Mouse (Mus musculus) E14TG2a.4 (cell line): ENCODE measurements around the gene Zfp593.

Experiments
- H3K27me3 ChIP-seq: 2 replicates; pipeline ENCODE4 v1.6.1; 2014; ENCODE audit warnings: low read length, control low read depth; ENCODE audit not compliant: insufficient read depth
- H3K36me3 ChIP-seq: 2 replicates; pipeline ENCODE4 v1.6.1; 2014; ENCODE audit warnings: low read length, control low read depth; ENCODE audit not compliant: insufficient read depth
- H3K4me1 ChIP-seq: replicated peaks from 2 replicates; pipeline ENCODE4 v1.6.1; 2014; ENCODE audit warnings: low read depth, low read length, control low read depth
- H3K4me3 ChIP-seq: replicated peaks from 2 replicates; pipeline ENCODE4 v1.5.1; 2014; ENCODE audit warnings: mild to moderate bottlenecking, low read length
- H3K9me3 ChIP-seq: 2 replicates; pipeline ENCODE4 v1.6.1; 2014; ENCODE audit warnings: low read length, control low read depth
- CTCF ChIP-seq: conservative IDR thresholded peaks from 2 replicates; pipeline ENCODE4 v1.5.1; 2014; ENCODE audit warnings: low read length
- NANOG ChIP-seq: IDR thresholded peaks from 2 replicates; pipeline ENCODE4 v1.6.1; 2014; ENCODE audit warnings: borderline replicate concordance, low read length, mixed read lengths
- POU5F1 ChIP-seq: IDR thresholded peaks from 2 replicates; pipeline ENCODE4 v1.6.1; 2014; ENCODE audit warnings: low read length, borderline replicate concordance

Zfp593 gene

GRCm38 (mm10) chr4:134252911-134253721, 7.7 kb upstream of the Zfp593 start:
- TF ChIP-seq CTCF: no peak
- TF ChIP-seq POU5F1: no peak
- TF ChIP-seq NANOG: no peak
- Histone ChIP-seq H3K36me3 (no peaks in the 10 kb centered on the region), H3K4me3 (peak overlapping the region; percentile 78), H3K4me1 (peaks cover 89% of the 10 kb centered on the region), H3K27me3 (peaks cover 63% of the 10 kb centered on the region), H3K9me3 (no peaks in the 10 kb centered on the region)

GRCm38 (mm10) chr4:134252131-134252910, 6.9 kb upstream of the Zfp593 start:
- H3K4me3 ChIP-seq: peak overlapping the region; percentile 78
- peaks cover 71% of the 10 kb centered on the region for H3K27me3 ChIP-seq
- H3K4me1 ChIP-seq: peaks cover 89% of the 10 kb centered on the region
- TF ChIP-seq CTCF (no peak), NANOG (no peak), POU5F1 (no peak)
- H3K36me3 ChIP-seq: no peaks in the 10 kb centered on the region
- H3K9me3 ChIP-seq: no peaks in the 10 kb centered on the region

DNA sequence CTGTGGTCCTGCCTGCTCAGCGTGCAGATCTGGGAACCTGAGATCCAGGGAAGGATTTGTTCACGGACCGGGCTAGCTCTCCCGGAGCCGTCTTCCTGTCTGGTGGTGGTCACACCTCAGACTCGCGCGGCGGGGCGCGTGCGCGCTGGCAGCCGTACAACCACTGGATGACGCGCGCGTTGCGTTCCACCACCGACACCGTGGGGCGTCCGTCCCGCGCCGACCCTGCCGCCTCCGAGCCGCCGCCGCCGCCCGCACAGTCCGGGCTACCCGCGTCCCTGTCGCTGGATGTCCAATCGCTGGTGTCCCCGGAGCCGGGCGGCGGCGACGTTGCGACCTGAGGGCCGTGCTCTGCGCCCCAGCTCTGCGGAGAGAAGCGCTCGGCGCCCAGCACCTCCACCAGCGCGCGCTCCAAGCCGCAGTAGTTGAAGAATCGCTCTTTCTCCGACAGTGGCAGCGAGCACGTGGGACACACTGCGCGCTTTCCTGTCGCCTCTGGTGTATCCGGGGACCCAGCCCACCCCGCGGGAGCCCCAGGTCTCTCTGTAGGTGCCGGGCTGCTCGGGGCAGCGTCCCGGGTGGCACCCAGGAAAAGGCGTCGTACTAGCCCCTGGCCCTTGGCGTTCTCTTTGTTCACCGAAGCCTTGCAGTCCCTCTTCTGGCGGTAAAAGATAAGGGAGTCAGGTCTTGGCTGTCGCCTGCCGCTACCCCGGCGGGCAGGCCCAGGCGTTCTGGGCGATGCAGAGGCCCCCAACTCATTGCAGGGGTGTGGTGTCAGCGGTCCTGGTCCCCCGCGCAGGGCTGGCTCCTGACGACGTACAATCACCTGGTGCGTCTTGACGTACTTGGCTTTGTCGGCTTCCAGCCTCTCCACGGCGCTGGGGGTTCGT, 6.1 kb upstream of the Zfp593 start:
- Histone ChIP-seq H3K9me3 (no peaks in the 10 kb centered on the region), H3K27me3 (peaks cover 80% of the 10 kb centered on the region), H3K4me1 (peaks cover 89% of the 10 kb centered on the region), H3K36me3 (no peaks in the 10 kb centered on the region), H3K4me3 (peak overlapping the region; percentile 78)
- TF ChIP-seq CTCF (no peak), POU5F1 (no peak), NANOG (no peak)

DNA sequence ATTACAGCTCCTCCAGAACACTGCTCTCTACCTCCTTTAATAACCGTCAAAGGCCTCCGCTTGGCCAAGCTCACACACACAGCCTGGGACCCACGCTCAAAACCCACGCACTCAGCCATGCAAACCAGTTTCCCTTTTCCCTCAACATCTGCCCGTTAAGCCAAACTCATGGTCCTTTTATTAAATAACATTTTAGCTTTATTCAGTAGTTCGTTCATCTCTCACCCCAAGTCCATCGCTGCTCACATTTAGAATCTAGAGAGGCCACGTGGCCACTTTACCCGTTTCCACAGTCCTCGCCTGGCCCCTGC, 5.5 kb upstream of the Zfp593 start:
- peaks cover 83% of the 10 kb centered on the region for H3K27me3 ChIP-seq
- H3K4me3 ChIP-seq: peak overlapping the region; percentile 78
- H3K36me3 ChIP-seq: no peaks in the 10 kb centered on the region
- no peaks in the 10 kb centered on the region for H3K9me3 ChIP-seq
- peaks cover 89% of the 10 kb centered on the region for H3K4me1 ChIP-seq
- no peak for TF ChIP-seq POU5F1
- TF ChIP-seq CTCF: no peak
- TF ChIP-seq NANOG: no peak

DNA sequence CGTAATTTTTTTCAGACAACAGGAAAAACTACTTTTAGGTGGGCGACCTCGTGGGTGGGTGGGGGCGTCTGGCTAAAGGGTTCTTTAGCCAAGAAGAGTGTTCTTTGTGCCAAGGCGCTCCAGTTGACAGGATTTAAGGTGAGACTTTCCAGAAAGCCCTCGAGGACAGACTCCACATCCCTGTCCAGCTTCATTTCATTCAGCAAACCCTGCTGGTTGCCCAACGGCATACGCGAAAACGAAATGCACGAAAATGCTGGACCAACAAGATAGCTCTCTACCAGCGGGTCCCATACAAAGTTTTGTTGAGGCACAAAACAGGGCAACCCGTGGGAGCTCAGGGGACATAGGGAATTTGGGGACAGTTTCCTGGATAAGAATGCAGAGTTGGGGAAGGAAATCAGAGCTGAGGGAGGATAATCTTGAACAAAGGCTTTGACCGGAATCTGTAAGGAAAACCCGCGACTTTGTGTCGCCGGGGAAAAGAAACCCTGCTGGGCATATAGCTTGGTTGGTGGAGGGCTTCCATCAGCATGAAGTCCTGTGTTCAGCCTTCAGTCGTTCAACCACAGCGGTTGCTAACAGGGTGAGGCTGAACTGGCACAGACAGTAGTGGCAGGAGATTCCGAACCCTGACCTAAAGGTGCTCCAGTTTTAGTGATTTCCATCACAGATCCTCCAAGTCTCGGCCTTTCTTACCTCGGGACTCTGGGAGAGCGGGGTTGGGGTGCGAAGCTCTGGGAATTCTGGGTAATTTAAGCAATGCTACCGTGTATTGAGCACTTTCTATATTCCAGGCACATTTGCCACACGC, 4.9 kb upstream of the Zfp593 start:
- Histone ChIP-seq H3K36me3 (no peaks in the 10 kb centered on the region), H3K9me3 (no peaks in the 10 kb centered on the region), H3K27me3 (peaks cover 83% of the 10 kb centered on the region), H3K4me3 (peak overlapping the region; percentile 78), H3K4me1 (peaks cover 87% of the 10 kb centered on the region)
- no peak for TF ChIP-seq CTCF
- TF ChIP-seq NANOG: no peak
- no peak for TF ChIP-seq POU5F1

DNA sequence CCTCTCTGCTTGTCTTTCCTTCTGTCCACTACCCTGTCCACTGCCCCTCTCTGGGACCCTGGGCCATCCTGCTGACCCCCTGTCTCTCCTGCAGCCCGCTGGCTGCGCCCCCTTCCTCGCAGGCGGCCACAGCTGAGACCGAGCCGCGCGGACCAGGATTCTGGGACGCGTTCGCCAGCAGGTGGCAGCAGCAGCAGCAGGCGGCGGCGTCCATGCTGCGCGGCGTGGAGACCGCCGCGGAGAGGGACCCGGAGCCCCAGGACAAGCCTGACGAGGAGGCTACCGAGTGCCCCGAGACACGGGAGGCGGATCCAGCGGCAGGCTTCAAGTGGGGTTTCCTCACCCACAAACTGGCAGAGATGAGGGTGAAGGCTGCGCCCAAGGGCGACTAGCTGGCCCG, 4.3 kb upstream of the Zfp593 start:
- Histone ChIP-seq H3K4me3 (peak overlapping the region; percentile 78), H3K36me3 (peaks cover under 1% of the 10 kb centered on the region; the same call in 1 of the 2 replicates), H3K9me3 (no peaks in the 10 kb centered on the region), H3K4me1 (peaks cover 82% of the 10 kb centered on the region), H3K27me3 (peaks cover 78% of the 10 kb centered on the region)
- TF ChIP-seq CTCF (no peak; the same call in 1 of the 2 replicates), NANOG (no peak), POU5F1 (no peak)

- Histone ChIP-seq H3K27me3 (peaks cover 56% of the 10 kb centered on the region), H3K4me1 (peaks cover 72% of the 10 kb centered on the region), H3K36me3 (peaks cover 23% of the 10 kb centered on the region), H3K4me3 (peak within 1 kb of the TSS; percentile 90), H3K9me3 (no peaks in the 10 kb centered on the region)
- no peak for TF ChIP-seq CTCF
- no peak for TF ChIP-seq POU5F1
- TF ChIP-seq NANOG: no peak
Measured at GRCm38 (mm10) chr4:134246719-134247258, 1.4 kb upstream of the Zfp593 start, which contains the start of gene Gm30191. Gm30191 (plus strand) TSS chr4:134246935.
